Mouse (Mus musculus): Measurements from ENCODE around the gene Arl14ep.

Gene Arl14ep

GRCm38 (mm10) chr2:106954975-106955374, 19.2 kb downstream of the Arl14ep start:
- DNase-seq (ENCODE audit: low read depth, low spot score), result no peak

GRCm38 (mm10) chr2:106942451-106942850, 31.8 kb downstream of the Arl14ep start:
- no peak for DNase-seq (ENCODE audit: low read depth, low spot score)

- DNase-seq (ENCODE audit: low read depth, low spot score), result no peak
Observed at GRCm38 (mm10) chr2:106935681-106936080, 38.5 kb downstream of the Arl14ep start.

- no peak for DNase-seq (ENCODE audit: low read depth, low spot score)
Observed at GRCm38 (mm10) chr2:106929906-106930305, 44.3 kb downstream of the Arl14ep start.
